Mouse (Mus musculus): Measurements from ENCODE around the gene Bag6.
A peak's percentile ranks its signal among the peaks of the same experiment; 100 is the strongest.

Bag6 gene

DNA sequence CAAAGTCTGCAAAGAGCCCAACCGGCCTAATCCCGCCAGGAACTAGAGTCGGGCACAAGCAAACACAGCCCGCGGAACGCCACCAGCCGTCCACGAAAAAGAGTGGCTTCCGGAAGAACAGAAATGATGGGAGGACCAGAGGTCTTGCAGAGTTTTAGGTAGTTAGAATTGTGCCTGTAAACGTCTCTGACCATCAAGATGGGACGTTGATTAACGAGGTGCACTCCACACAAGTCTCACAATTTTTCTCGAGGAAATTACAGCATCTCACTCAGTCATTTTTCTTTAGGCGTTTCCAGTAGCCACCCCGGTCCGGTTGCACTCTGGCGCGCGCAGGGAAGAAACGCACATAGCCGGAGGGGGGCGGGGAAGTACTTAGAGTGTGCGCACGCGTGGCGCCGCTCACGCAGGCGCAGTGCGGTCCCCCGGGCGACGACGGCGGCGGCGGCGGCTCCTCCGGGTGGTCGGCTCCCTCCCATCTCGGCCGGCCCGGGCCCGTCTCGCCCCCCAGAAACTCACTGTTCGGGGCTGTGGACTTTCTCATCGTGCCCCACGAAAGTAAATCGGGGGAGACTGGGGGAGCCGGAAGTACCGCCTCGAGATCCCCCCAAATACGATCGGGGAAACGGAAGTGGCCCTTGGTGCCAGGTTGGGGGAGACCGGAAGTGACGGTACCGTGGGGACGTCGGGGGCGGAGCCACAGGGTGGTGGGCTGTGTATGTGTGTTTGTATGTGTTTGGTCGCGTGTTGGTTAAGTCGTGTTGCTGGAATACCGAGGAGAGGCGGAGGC lies at the start of gene Bag6:
Bag6 (plus strand) TSS at position 378 of the 790 bp plus-strand sequence.
- peak; percentile 94 for ATAC-seq (ENCODE audit: low TSS enrichment)

DNA sequence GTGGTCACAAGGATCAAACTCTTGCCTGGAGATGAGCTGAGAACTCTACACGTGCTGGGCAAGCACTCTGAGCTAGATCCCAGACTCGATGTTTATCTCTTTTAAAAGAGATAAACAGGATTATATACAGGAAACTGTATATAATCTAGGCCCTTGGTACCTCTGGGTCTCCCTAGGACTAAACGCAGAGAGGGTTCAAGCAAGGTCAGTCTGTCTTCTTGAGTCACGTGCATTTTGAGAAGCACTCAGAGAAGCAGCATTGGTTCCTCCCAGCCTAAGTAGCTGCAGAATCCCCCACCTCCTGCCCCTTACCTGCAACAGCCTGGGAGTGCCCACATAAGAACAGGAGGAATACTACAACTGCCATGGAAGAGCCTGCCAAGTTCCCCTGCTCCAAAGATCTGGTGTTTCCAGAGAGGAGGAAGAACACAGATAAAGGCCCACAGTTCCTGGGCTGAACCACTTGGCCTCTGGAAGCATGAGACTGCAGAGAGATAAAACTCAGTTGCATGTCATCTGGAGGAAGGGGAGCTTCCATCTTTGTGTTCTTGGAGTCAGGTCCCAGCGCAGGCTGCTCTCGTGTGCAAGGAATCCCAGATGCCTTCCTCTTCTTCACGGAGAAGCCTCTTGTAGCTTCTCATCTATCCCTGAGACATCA lies 49.6 kb upstream of the Bag6 start, which contains the start of gene Ly6g6f:
Ly6g6f (minus strand) TSS at position 403 of the 658 bp plus-strand sequence.
- no peak for ATAC-seq (ENCODE audit: low TSS enrichment)

DNA sequence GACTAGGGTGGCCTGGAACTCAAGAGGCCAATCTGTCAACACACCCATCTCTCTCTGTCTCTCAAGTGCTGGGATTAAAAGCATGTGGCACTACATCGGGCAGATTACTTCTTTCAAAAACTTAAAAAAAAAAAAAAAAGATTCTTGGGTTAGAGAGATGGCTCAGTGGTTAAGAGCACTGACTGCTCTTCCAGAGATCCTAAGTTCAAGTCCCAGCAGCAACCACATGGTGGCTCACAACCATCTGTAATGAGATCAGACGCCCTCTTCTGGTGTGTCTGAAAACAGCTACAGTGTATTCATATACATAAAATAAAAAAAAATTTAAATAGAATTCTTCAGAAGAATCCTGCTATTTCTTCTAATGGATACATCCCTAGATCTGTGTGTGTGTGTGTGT lies 46.8 kb upstream of the Bag6 start:
- no peak for ATAC-seq (ENCODE audit: low TSS enrichment)

DNA sequence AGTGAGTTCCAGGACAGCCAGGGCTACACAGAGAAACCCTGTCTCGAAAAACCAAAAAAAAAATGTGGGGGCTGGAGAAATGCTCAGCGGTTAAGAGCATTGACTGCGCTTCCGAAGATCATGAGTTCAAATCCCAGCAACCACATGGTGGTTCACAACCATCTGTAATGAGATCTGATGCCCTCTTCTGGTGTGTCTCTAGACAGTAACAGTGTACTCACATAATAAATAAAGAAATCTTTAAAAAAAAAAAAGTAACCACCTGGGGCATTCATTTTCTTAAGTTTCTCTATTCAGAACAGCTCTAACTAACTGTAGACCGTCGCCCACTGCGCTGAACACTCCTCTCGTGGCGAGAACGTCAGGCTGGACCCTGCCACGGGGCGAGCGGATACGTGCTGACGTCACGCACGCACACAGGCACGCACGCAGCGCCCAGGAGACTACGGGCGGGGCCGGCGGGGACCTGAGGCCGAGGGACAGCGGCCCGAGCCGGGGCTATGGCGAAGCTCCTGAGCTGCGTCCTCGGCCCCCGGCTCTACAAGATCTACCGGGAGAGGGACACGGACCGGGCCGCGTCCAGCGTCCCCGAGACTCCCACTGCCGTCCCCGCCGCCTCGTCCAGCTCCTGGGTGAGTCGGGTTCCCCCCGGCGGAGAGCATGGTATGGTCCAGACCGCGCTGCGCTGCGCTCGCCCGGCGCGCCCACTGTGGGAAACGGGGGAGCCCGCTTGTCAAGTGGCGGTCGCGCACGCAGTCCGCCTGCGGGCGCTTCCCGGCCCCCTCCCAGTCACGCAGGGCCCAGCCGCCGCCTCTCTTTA lies 45.9 kb upstream of the Bag6 start, which contains the start of gene Abhd16a:
Abhd16a (plus strand) TSS at position 439 of the 820 bp plus-strand sequence.
- peak; percentile 98 for ATAC-seq (ENCODE audit: low TSS enrichment)

DNA sequence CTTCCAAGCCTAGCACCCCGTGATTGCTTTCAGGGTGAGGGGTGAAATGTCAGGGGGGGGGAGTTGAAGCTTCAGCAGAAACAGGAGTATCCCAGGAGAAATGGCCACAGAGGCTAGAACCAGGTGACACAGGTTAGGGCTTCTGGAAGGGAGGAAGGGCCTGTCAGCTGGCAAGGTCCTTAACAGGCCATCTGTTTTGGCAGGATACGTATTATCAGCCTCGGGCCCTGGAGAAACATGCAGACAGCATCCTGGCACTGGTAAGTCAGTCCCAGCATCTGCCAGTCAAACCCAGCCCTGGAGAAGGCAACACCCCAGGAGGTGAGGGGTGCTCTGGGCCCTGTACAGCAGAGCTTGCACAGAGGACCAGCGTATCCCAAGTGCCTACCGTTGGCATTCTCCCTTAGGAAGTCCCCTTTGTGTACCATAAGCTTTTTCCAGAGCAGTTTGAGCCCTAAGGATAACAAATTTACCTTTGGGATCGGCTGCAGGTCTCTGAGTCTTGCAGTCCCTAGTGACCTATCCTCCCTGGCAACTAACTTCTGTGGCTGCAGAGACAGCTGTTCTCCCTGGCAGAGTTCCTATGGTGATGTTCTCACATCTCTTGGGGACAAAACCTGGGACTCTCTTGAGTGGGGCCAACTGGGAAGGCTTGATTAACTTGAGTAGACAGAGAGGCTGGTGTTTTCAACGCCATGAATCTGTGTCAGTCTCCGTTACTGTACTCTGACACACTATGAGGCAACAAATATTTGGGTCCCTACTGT lies 44.6 kb upstream of the Bag6 start:
- ATAC-seq (ENCODE audit: low TSS enrichment), result no peak

DNA sequence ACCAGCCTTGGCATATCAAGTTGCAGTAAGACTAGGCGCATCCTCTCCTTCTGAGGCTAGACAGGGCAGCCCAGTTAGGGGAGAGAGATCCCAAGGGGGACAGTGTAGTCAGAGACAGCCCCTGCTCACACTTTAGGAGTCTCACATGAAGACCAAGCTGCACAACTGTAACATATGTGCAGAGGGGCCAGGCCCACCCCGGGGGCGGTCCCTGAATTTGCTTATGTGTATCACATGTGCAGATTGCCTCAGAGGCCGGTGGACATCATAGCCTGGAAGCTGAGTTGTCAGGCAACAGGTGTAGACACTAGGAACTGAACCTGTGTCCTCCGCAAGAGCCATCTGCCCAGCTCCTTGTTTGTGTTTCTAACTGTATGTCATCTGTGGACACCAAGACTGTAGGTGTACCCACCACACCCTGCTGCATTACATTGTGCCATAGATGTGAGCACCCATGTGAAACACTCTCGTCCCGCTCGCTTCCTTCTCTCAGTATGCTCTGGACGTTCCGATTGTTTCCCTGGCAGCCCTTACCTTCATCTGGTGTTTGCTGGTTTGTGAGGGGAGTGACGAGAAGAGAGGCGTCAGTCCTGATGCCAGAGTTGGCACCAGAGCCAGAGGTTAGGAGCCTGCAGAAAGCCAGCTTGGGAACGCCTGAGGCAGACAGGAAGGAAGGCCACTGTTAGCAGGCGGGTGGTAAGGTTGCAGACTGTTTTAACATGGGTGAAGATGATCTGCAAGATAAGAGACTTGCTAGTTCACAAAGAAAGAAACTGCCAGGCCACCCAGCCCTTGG lies 42.4 kb upstream of the Bag6 start:
- no peak for ATAC-seq (ENCODE audit: low TSS enrichment)

DNA sequence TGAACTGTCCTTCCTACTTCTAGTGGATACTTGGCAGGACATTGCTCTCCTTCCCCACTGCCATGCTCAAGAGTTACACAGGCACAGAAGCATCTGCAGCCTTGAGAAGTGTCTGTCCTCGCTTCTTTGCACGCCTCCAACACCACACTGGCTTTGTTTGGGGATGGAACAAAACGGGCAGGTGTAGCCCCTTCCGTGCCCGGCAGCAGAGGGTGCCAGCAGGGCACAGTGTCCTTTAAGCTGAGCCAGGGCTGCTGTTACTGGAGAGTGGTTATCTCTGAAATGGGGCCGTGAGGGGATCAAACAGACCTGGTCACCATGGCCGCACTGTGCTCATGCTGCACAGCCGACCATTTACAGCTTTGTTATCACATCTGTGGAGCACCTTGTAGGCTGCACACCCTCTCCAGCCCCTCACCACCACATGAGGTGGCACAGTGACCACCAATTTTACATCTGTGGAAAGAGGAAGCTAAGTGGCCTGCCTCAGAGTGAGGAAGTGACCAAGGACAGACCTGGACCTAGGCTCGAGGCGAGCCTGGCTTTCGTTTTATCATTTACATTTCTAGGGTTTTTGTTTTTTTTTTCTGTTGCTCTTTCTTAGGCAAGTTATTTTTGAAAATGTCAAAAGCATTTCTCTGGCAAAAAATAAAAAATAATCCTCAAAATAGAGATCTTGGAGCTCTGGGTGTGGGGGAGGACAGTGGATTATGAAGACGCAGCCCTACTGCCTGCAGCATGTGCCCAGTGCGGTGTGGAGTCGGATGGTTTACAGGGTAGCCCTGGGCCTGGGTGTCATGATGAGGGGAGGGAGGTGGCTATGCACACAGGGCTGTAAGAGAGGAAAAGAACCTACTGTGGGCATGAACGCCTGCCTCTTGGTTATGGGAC lies 40.3 kb upstream of the Bag6 start:
- peak; percentile 41; the same call in 1 of the 2 replicates for ATAC-seq (ENCODE audit: low TSS enrichment)

DNA sequence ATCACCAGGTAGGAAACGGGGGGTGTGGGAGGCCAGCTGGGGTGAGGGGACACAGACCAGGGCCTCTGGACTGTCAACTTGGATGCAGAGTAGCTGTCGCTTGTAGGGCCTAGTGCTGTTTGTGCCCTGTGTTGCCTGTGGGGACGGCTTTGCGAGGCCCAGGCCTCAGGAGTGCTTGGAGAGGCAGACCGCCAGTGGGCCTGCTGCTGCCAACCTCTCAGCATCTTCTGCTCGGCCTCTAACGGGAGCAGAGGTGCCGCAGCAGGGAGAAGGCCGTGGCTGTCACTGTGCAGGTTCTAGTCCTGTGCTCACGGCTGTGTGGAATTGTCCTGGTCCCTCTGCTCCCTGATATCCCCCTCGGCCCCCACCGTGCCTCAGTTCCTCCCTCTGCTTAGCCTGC lies 38.4 kb upstream of the Bag6 start:
- ATAC-seq (ENCODE audit: low TSS enrichment), result no peak

DNA sequence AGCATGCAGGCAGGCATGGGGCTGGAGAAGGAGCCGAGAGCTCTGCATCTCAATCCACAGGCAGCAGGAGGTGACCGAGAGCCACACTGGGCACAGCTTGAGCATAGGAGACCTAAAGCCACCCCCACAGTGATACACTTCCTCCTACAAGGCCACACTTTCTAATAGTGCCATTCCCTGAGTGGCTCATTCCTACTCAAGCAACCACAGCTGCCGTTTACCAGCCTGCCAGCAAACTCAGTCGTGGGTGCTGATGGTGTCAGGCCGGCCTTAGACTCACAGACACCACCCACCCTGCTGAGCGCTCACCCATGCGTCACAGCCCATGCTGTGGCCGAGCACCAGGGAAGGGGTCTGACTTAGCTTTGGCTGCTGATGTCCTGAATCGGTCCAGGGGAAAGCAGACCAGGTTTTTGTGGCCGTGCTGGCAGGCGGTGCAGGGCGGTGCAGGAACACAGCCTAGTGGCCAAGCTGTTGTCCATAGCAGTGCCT lies 37.8 kb upstream of the Bag6 start:
- peak; percentile 58 for ATAC-seq (ENCODE audit: low TSS enrichment)

DNA sequence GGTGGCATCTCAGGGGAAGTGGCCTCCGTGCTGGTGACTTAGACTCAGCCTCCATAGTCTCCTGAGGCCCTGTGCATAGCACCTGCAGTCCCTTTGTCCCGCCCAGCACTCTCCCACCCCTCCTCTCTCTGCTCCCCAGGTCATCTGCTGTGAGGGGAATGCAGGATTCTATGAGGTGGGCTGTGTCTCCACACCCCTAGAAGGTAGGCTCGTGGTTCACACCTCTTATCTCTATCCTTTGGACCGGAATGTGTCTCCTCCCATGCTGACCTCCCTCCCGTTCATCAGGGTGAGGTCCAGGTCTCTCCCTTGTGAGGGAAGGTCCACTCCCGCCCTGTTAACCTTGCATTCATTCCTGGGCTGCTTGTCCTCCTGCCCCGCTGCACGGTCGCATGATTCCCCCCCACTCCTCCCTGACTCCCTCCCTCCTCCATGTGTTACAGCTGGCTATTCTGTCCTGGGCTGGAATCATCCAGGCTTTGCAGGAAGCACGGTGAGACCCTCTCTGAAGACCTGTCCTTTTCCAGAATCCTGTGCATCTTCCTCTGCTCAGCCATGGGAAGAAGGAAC lies 34.7 kb upstream of the Bag6 start:
- no peak for ATAC-seq (ENCODE audit: low TSS enrichment)

DNA sequence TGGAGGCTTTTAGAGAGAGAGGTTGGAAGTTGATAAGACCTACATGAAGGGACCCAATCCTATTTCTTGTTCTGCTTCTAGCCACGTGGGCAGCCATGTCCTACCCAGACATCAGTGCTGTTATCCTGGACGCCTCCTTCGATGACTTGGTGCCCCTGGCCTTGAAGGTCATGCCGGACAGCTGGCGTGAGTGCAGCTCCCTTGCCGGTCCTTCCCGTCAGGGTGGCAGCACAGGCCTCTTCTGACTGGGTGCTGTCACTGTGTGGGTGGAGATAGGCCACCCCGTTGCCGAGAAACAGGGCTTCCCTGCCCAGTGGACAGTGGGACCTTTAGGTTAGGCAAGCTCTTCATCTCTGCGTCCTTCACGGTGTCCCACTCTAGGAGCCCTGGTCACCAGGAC lies 33.8 kb upstream of the Bag6 start:
- ATAC-seq (ENCODE audit: low TSS enrichment), result no peak

DNA sequence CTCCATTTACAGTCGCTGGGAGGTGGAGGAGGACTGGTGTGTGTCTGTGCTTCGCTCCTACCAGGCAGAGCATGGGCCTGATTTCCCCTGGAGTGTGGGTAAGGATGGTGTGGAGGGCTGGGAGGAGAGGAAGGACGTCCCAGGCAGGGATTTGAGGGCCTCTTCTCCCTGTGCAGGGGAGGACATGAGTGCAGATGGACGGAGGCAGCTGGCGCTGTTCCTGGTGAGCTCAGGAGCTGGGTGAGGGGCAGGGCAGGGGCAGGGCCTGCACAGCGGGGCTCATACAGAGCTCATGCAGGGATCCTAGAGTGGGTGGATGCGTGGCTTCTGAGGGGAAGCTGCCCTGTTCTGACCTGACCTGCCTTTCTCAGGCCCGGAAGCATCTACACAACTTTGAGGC lies 32.7 kb upstream of the Bag6 start:
- ATAC-seq (ENCODE audit: low TSS enrichment), result peak; percentile 35; the same call in 1 of the 2 replicates

DNA sequence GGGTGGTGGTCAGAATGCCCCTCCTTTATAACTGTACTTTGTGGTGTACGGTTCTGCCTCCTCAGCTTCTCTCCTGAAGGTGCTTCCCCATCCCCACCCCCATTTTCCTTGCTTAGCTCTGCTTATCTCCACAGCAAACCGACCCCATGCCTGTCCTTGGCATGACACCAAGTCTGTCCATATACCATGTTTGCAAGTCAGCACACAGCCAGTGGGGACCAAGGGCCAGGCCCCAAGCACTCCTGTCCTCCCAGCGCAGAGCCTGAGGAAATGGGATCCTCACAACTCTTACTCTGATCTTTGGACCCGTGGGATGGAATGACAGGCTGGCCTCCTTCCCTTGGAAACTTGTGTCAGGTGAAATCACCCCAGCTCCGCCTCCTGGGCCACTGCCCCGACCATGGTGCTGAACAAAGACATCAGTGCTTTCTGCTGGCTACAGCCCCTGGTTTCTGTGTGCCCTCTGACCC lies 31.7 kb upstream of the Bag6 start:
- ATAC-seq (ENCODE audit: low TSS enrichment), result no peak

DNA sequence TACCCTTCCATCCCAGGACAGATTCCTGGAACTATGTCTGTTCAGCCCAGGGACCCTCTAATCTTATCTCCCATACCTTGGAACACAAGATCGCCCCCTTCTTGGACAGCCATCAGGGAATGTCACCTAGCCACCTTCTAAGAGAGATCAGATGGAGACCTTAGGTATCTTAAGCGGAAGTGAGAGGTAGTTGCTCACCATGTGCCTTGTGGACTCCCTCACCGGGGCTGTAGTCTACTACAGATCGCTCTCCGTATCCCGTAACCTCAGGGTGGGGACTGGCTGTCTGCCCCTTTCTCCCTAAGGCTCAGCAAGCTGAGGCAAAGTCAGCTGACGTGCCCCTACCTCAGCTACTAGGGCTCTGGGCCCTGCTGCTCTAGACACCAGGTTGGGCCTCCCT lies 30.9 kb upstream of the Bag6 start:
- no peak for ATAC-seq (ENCODE audit: low TSS enrichment)

DNA sequence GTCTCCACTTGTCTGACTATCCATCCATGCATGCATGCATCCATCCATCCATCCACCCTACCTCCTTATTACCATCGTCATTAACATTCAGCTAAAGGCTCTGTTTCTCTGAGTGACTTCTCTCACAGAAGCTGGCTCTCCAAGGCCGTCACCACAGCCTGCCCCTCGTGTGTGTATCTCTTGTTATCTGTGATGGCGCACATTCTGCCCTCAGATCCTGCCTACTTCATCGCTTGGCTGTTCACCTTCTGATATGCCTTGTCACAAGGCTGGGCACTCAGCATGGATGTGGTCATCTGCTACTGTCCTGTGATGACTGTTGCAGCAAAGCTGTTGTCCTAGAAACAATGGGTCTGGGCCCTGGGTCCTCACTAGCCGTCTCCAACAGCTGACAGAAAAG lies 30.2 kb upstream of the Bag6 start:
- ATAC-seq (ENCODE audit: low TSS enrichment), result no peak

DNA sequence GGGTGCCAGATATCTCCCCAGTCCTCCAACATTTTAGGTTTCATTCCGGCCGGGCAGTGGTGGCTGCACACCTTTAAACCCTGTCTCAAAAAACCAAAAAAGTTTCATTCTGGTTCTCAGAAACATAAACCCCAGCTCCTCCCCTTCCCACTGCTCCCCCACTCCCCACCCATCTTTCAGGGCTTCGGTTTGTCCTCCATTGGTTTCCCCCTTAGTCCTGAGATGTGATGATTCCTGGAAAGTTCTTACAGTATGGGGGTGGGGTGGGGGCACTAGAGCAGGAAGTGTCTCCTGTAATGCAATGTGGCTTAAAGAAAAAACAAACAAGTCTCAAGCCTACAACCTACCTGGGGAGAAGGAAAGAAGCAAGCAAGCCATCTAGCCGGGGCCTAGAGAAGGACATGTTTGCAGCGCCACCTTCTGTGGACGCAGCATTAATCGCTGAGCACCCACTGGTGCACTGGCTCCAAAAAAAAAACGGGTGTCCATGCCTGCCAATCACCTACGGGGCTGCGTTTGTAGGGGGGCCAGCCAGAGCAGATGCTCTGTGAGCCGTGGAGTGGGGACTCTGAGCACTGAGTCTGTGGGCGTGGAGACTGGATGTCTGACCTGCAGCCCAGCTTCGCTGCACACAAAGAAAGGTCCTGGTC lies 29.1 kb upstream of the Bag6 start:
- peak; percentile 71; the same call in 1 of the 2 replicates for ATAC-seq (ENCODE audit: low TSS enrichment)

DNA sequence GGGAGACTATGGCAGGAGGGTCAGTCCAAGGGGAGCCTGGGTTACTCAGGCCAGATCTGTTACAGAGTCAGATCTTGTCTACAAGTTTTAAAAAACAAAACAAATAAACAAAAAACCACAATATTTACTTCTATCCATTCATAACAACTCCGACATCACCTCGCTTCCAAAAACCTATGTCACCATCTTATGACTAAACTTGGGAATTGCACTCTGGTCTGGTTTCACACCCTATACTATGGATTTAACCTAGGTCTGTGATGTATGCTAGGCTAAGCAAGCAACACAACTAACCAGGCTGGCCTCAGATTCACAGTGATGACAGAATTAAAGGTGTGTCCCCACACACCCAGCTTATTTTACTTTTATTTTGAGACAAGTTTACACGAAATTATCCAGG lies 28.5 kb upstream of the Bag6 start:
- ATAC-seq (ENCODE audit: low TSS enrichment), result no peak

DNA sequence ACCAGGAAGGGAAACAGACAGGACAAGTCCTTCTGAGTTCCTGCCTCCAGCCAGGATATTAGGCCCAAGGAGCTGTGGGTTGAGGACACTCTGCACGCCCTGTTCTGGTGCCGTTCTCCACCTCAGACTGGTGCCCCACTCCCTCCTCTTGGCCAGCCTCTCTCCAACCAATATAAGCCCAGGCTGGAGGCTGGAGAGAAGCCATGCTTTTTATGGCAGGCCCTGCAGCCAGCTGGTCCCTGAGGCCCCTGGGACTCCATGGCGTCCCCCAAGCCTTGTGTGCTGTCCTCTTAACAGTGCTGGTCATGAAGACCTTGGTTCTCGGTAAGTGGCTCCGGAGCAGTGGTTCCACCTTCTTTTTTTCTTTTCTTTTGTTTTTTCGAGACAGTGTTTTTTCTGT lies 26.9 kb upstream of the Bag6 start, which contains the start of gene Ly6g5c:
Ly6g5c (plus strand) TSS at position 183 of the 400 bp plus-strand sequence.
- ATAC-seq (ENCODE audit: low TSS enrichment), result no peak

Data from frontal cortex, adult (tissue).